Mouse (Mus musculus): ENCODE results near the gene Nav2.

The Nav2 gene

GRCm38 (mm10) chr7:49360597-49360996, 452.1 kb downstream of the Nav2 start:
- Histone ChIP-seq H3K9me3 (ENCODE audit: low read length) (no peaks in the 10 kb centered on the region), H3K4me1 (replicated peaks; ENCODE audit: low read depth, low read length) (peaks cover 3% of the 10 kb centered on the region; the same call in 1 of the 2 replicates), H3K27me3 (ENCODE audit: insufficient read depth, low read length) (no peaks in the 10 kb centered on the region), H3K36me3 (ENCODE audit: insufficient read depth, low read length) (0 out of 2 replicates have a peak, but pooled peaks cover 3% of the 10 kb centered on the region), H3K4me3 (replicated peaks; ENCODE audit: low read length) (no peak overlapping the region)
- TF ChIP-seq CTCF (conservative IDR thresholded peaks at IDR 0.05; ENCODE audit: low read length) = no peak
- no peak for TF ChIP-seq NANOG (IDR thresholded peaks at IDR 0.05; ENCODE audit: borderline replicate concordance, low read length)
- no peak for TF ChIP-seq POU5F1 (IDR thresholded peaks at IDR 0.05; ENCODE audit: borderline replicate concordance, low read length)

GRCm38 (mm10) chr7:49361465-49362090, 453.1 kb downstream of the Nav2 start:
- TF ChIP-seq CTCF (conservative IDR thresholded peaks at IDR 0.05; ENCODE audit: low read length) = no peak
- TF ChIP-seq NANOG (IDR thresholded peaks at IDR 0.05; ENCODE audit: borderline replicate concordance, low read length) = no peak
- no peak for TF ChIP-seq POU5F1 (IDR thresholded peaks at IDR 0.05; ENCODE audit: borderline replicate concordance, low read length)
- Histone ChIP-seq H3K9me3 (ENCODE audit: low read length) (no peaks in the 10 kb centered on the region), H3K27me3 (ENCODE audit: insufficient read depth, low read length) (no peaks in the 10 kb centered on the region), H3K4me1 (replicated peaks; ENCODE audit: low read depth, low read length) (peaks cover 9% of the 10 kb centered on the region; the same call in 1 of the 2 replicates), H3K4me3 (replicated peaks; ENCODE audit: low read length) (no peak overlapping the region), H3K36me3 (ENCODE audit: insufficient read depth, low read length) (0 out of 2 replicates have a peak, but pooled peaks cover 3% of the 10 kb centered on the region)

GRCm38 (mm10) chr7:49364486-49365162, 456.1 kb downstream of the Nav2 start:
- Histone ChIP-seq H3K36me3 (ENCODE audit: insufficient read depth, low read length) (0 out of 2 replicates have a peak, but pooled peaks cover 5% of the 10 kb centered on the region), H3K9me3 (ENCODE audit: low read length) (no peaks in the 10 kb centered on the region), H3K27me3 (ENCODE audit: insufficient read depth, low read length) (no peaks in the 10 kb centered on the region), H3K4me3 (replicated peaks; ENCODE audit: low read length) (no peak overlapping the region), H3K4me1 (replicated peaks; ENCODE audit: low read depth, low read length) (peaks cover 21% of the 10 kb centered on the region)
- TF ChIP-seq POU5F1 (IDR thresholded peaks at IDR 0.05; ENCODE audit: borderline replicate concordance, low read length) = no peak
- no peak for TF ChIP-seq NANOG (IDR thresholded peaks at IDR 0.05; ENCODE audit: borderline replicate concordance, low read length)
- TF ChIP-seq CTCF (conservative IDR thresholded peaks at IDR 0.05; ENCODE audit: low read length) = no peak

DNA sequence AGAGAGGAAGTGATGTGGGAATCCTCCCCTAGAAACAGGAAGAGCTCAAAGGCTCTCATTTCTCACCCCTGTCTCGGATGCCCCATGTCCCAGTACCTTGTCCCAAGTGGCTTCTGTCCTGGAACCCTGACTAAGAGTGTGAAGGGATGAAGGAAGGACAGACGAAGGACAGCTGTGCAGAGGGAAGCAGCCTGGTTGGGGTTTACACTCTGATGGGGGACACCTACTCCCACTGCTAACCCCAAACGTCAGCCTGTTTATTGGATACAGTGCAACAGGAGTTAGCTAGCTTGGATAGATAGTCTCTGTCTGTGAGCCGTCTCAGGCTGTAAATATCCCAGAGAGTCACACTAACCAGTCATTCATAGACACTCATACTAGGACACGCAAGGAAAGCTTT, 460.1 kb downstream of the Nav2 start:
- H3K27me3 ChIP-seq (ENCODE audit: insufficient read depth, low read length) = no peaks in the 10 kb centered on the region
- H3K9me3 ChIP-seq (ENCODE audit: low read length) = no peaks in the 10 kb centered on the region
- H3K4me1 ChIP-seq (replicated peaks; ENCODE audit: low read depth, low read length) = peaks cover 25% of the 10 kb centered on the region
- H3K36me3 ChIP-seq (ENCODE audit: insufficient read depth, low read length) = peaks cover 16% of the 10 kb centered on the region; the same call in 1 of the 2 replicates
- no peak overlapping the region for H3K4me3 ChIP-seq (replicated peaks; ENCODE audit: low read length)
- TF ChIP-seq CTCF (conservative IDR thresholded peaks at IDR 0.05; ENCODE audit: low read length) (no peak), NANOG (IDR thresholded peaks at IDR 0.05; ENCODE audit: borderline replicate concordance, low read length) (no peak), POU5F1 (IDR thresholded peaks at IDR 0.05; ENCODE audit: borderline replicate concordance, low read length) (no peak)

DNA sequence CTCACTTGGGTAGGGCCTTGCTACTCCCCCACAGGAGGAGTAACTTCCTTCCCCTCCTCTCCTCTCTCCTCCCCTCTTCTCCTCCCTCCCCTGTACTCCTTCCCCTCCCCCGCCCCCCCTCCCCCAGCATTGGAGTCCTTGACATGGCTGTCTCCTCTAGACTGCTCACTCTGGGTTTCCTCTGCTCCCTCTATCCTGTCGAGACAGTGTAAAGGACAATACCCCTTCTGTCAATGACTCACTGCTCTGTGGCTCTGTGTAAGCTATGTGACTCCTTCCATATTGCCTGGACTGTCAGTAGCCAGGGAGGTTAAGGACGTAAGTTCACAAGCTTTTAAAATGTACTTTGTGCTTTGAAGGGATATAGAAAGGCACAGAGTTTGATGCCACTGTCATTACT, 460.5 kb downstream of the Nav2 start:
- Histone ChIP-seq H3K27me3 (ENCODE audit: insufficient read depth, low read length) (no peaks in the 10 kb centered on the region), H3K36me3 (ENCODE audit: insufficient read depth, low read length) (peaks cover 16% of the 10 kb centered on the region; the same call in 1 of the 2 replicates), H3K9me3 (ENCODE audit: low read length) (no peaks in the 10 kb centered on the region), H3K4me3 (replicated peaks; ENCODE audit: low read length) (no peak overlapping the region), H3K4me1 (replicated peaks; ENCODE audit: low read depth, low read length) (peaks cover 25% of the 10 kb centered on the region)
- no peak for TF ChIP-seq NANOG (IDR thresholded peaks at IDR 0.05; ENCODE audit: borderline replicate concordance, low read length)
- TF ChIP-seq POU5F1 (IDR thresholded peaks at IDR 0.05; ENCODE audit: borderline replicate concordance, low read length) = no peak
- no peak for TF ChIP-seq CTCF (conservative IDR thresholded peaks at IDR 0.05; ENCODE audit: low read length)

- Histone ChIP-seq H3K4me1 (replicated peaks; ENCODE audit: low read depth, low read length) (peaks cover 25% of the 10 kb centered on the region), H3K27me3 (ENCODE audit: insufficient read depth, low read length) (no peaks in the 10 kb centered on the region), H3K36me3 (ENCODE audit: insufficient read depth, low read length) (peaks cover 16% of the 10 kb centered on the region; the same call in 1 of the 2 replicates), H3K4me3 (replicated peaks; ENCODE audit: low read length) (no peak overlapping the region), H3K9me3 (ENCODE audit: low read length) (no peaks in the 10 kb centered on the region)
- TF ChIP-seq NANOG (IDR thresholded peaks at IDR 0.05; ENCODE audit: borderline replicate concordance, low read length) = no peak
- no peak for TF ChIP-seq CTCF (conservative IDR thresholded peaks at IDR 0.05; ENCODE audit: low read length)
- no peak for TF ChIP-seq POU5F1 (IDR thresholded peaks at IDR 0.05; ENCODE audit: borderline replicate concordance, low read length)
These were observed 461.4 kb downstream of the Nav2 start for GRCm38 (mm10) chr7:49369809-49370473.

- H3K4me1 ChIP-seq (replicated peaks; ENCODE audit: low read depth, low read length) = peaks cover 23% of the 10 kb centered on the region
- H3K36me3 ChIP-seq (ENCODE audit: insufficient read depth, low read length) = peaks cover 16% of the 10 kb centered on the region; the same call in 1 of the 2 replicates
- no peak for TF ChIP-seq CTCF (conservative IDR thresholded peaks at IDR 0.05; ENCODE audit: low read length)
- H3K27me3 ChIP-seq (ENCODE audit: insufficient read depth, low read length) = no peaks in the 10 kb centered on the region
- no peak overlapping the region for H3K4me3 ChIP-seq (replicated peaks; ENCODE audit: low read length)
- H3K9me3 ChIP-seq (ENCODE audit: low read length) = no peaks in the 10 kb centered on the region
These were observed 462.8 kb downstream of the Nav2 start for GRCm38 (mm10) chr7:49371345-49371744.

GRCm38 (mm10) chr7:49371972-49372371, 463.5 kb downstream of the Nav2 start:
- H3K9me3 ChIP-seq (ENCODE audit: low read length) = no peaks in the 10 kb centered on the region
- no peaks in the 10 kb centered on the region for H3K27me3 ChIP-seq (ENCODE audit: insufficient read depth, low read length)
- H3K4me3 ChIP-seq (replicated peaks; ENCODE audit: low read length) = no peak overlapping the region
- H3K36me3 ChIP-seq (ENCODE audit: insufficient read depth, low read length) = peaks cover 16% of the 10 kb centered on the region; the same call in 1 of the 2 replicates
- H3K4me1 ChIP-seq (replicated peaks; ENCODE audit: low read depth, low read length) = peaks cover 23% of the 10 kb centered on the region
- TF ChIP-seq NANOG (IDR thresholded peaks at IDR 0.05; ENCODE audit: borderline replicate concordance, low read length) (no peak), POU5F1 (IDR thresholded peaks at IDR 0.05; ENCODE audit: borderline replicate concordance, low read length) (no peak), CTCF (conservative IDR thresholded peaks at IDR 0.05; ENCODE audit: low read length) (no peak)

All from E14TG2a.4 (cell line).